Mouse (Mus musculus) liver, postnatal 0 days (tissue): ENCODE data around the gene Prkab2. TPM values are rescaled to one million over a fixed set of nuclear protein-coding genes. Genes with fewer than 3 reads are reported as not detected.

ENCODE experiments used
- ATAC-seq: fragments of 200-750 bp; cut with Nextera tagmentation; 2 replicates; pipeline ENCODE4 v1.8.0; 2017; ENCODE audit warnings: mild to moderate bottlenecking, moderate library complexity
- DNase-seq: peaks from one replicate; pipeline ENCODE4 v3.0.0-alpha.2; 2016
- H3K27ac ChIP-seq: fragments of 300-500 bp; sonication (generic); 2 replicates; pipeline ENCODE4 v1.5.1; 2014; ENCODE audit warnings: antibody characterized with exemption, moderate library complexity, mild to moderate bottlenecking, low read depth
- H3K27me3 ChIP-seq: fragments of 300-500 bp; sonication (generic); 2 replicates; pipeline ENCODE4 v1.6.1; 2014; ENCODE audit warnings: low read length, control low read depth, mixed read lengths; ENCODE audit not compliant: insufficient read depth
- H3K36me3 ChIP-seq: fragments of 300-500 bp; sonication (generic); replicated peaks from 2 replicates; pipeline ENCODE4 v1.6.1; 2014; ENCODE audit warnings: mild to moderate bottlenecking, control low read depth, low read length, moderate library complexity, mixed read lengths; ENCODE audit not compliant: insufficient read depth
- H3K4me1 ChIP-seq: fragments of 300-500 bp; sonication (generic); 2 replicates; pipeline ENCODE4 v1.6.1; 2014; ENCODE audit warnings: antibody characterized with exemption, mild to moderate bottlenecking, control low read depth; ENCODE audit not compliant: insufficient read depth
- H3K4me2 ChIP-seq: fragments of 300-500 bp; sonication (generic); 2 replicates; pipeline ENCODE4 v1.6.1; 2014; ENCODE audit warnings: low read depth, mild to moderate bottlenecking, low read length, moderate library complexity, mixed read lengths
- H3K4me3 ChIP-seq: fragments of 300-500 bp; sonication (generic); 2 replicates; pipeline ENCODE4 v1.5.1; 2014; ENCODE audit warnings: low read depth, low read length
- H3K9ac ChIP-seq: fragments of 300-500 bp; sonication (generic); replicated peaks from 2 replicates; pipeline ENCODE4 v1.6.1; 2014; ENCODE audit warnings: mild to moderate bottlenecking, moderate library complexity
- H3K9me3 ChIP-seq: fragments of 300-500 bp; sonication (generic); 2 replicates; pipeline ENCODE4 v1.6.1; 2016; ENCODE audit warnings: mild to moderate bottlenecking, control low read depth, low read length, mixed read lengths
- CTCF ChIP-seq: sonication (generic); IDR thresholded peaks from 2 replicates; pipeline ENCODE4 v1.5.1; 2016; ENCODE audit warnings: antibody characterized with exemption, low read depth
- EP300 ChIP-seq: IDR thresholded peaks from 2 replicates; pipeline ENCODE4 v1.6.1; 2016; ENCODE audit warnings: antibody characterized with exemption, low read depth, mild to moderate bottlenecking
- WGBS: fragments of 180-500 bp; shearing (Covaris S2); extraction: QIAGEN DNeasy Blood & Tissue Kit; methylation state at CpG from one replicate; pipeline ENCODE4 v1.1.7; 2014; ENCODE audit not compliant: insufficient replicate concordance; 5-methylcytosine and 5-hydroxymethylcytosine counted together
- polyA plus RNA-seq: library from polyadenylated mRNA; unstranded; fragments of >200 nt; fragmentation: Nextera tagmentation; extraction: Ambion mirVana; gene quantifications from 2 replicates; pipeline ENCODE4 v1.2.1, GENCODE M21; 2015

Gene Prkab2
- polyA plus RNA-seq, 1 experiment from 2014 or later, result 1.1 TPM

DNA sequence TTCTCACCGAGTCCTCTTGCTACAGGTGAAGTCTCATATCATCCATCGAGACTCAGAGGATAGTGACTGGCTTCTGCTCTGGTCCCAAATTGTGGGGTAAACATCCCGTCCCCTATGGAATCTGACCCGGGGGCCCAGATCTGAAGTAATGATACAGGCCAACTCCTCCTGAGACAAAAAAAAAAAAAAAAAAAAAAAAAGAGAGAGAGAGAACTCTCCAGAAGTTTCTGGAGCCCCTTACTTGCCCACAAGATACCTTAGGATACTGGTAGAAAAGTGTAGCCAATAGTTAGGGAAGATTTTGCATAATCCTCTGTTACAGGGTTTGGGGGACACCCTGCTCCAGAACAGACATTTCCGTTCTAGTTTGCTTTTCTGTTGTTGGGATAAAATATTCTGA, 24.6 kb downstream of the Prkab2 start:
- Histone ChIP-seq H3K9me3 (no peaks in the 10 kb centered on the region), H3K27ac (no peak overlapping the region), H3K4me2 (peak overlapping the region; percentile 88), H3K9ac (no peak overlapping the region; the same call in 1 of the 2 replicates), H3K4me3 (peak overlapping the region; percentile 51), H3K36me3 (no peaks in the 10 kb centered on the region), H3K27me3 (no peaks in the 10 kb centered on the region; the same call in 1 of the 2 replicates), H3K4me1 (peaks cover 14% of the 10 kb centered on the region)
- DNase-seq, result no peak
- ATAC-seq, result no peak
- no peak for TF ChIP-seq CTCF
- TF ChIP-seq EP300, result no peak
- 24% methylated on average over 5 of the region's 5 CpGs for WGBS

DNA sequence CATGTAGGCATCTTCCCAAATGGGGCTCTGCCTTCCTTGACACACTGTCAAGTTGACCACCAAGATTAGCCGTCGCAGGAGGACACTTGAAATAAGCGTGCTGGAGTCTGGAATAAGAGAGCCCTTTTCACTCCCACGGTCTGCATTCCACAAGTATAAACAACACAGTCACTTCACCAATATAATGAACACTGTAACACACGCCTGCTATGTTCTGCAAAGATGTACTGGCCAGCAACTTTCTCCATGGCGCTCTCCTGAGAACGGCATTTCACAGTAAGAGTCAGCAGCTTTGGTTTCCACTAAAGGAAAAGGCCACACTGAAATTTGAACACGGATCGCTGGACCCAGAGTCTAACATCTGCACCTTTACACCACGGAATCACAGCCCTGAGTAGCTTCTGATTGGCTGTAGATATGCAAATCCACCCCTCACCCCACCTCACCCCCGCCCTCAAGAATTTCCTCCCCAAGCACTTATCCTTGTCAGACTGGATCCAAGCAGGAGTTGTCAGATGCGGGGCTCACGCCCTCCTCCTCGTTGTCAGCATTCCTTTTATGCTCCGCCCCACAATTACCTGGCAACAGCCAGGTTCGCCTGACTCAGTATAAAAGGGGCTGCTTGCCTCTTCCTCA, 25.7 kb downstream of the Prkab2 start:
- WGBS, result 24% methylated on average over 16 of the region's 16 CpGs
- no peak for DNase-seq
- no peak for ATAC-seq

DNA sequence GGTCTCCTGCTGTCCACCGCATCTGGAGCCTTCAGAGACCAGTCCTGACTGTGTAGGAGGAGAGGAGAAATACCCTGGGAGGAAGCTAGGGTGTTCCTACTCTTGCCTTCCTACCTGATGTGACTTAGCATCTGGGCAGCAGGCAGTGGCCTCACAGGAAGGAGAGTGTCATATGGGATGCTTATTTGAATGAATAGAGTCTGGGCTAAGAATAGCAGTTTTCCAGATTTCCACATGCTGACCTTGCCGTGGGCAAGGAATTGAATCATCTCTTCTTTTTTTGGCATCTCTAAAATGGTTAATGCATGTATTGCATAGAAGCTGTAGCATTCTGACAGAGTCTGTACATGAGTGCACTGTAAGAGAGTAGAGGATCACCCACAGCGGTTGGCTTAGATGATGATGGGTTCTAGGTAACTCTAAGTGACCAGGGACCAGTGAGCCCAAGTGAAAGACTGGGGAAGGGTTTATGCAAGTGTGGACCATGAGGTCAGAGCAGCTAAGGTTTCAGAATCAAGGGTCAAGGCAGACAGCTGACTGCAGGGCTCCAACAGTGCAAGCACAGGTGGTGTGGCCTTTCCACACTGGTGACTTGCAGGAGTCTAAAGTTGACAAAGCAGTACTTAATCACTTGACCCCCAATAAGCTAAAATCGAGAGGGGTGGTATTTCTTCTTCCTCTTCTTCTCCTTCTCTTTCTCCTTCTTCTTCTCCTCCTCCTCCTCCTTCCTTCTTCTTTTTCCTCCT, 28.6 kb downstream of the Prkab2 start:
- Histone ChIP-seq H3K4me3 (no peak overlapping the region), H3K9ac (no peak overlapping the region), H3K4me1 (peaks cover 9% of the 10 kb centered on the region), H3K27me3 (no peaks in the 10 kb centered on the region; the same call in 1 of the 2 replicates), H3K27ac (no peak overlapping the region), H3K36me3 (0 out of 2 replicates have a peak, but pooled peaks cover 2% of the 10 kb centered on the region), H3K9me3 (no peaks in the 10 kb centered on the region), H3K4me2 (no peak overlapping the region)
- DNase-seq, result no peak
- WGBS, result 74% methylated on average over 4 of the region's 4 CpGs
- TF ChIP-seq EP300 (no peak), CTCF (no peak)
- no peak for ATAC-seq

More for the DNA sequence above, 25.7 kb downstream of the Prkab2 start:
- H3K4me1 ChIP-seq, result peaks cover 14% of the 10 kb centered on the region
- H3K9me3 ChIP-seq, result no peaks in the 10 kb centered on the region
- TF ChIP-seq CTCF (no peak), EP300 (no peak)
- H3K4me2 ChIP-seq, result no peak overlapping the region
- H3K9ac ChIP-seq, result no peak overlapping the region
- no peak overlapping the region for H3K27ac ChIP-seq
- no peak overlapping the region for H3K4me3 ChIP-seq
- no peaks in the 10 kb centered on the region; the same call in 1 of the 2 replicates for H3K27me3 ChIP-seq
- H3K36me3 ChIP-seq, result no peaks in the 10 kb centered on the region

DNA sequence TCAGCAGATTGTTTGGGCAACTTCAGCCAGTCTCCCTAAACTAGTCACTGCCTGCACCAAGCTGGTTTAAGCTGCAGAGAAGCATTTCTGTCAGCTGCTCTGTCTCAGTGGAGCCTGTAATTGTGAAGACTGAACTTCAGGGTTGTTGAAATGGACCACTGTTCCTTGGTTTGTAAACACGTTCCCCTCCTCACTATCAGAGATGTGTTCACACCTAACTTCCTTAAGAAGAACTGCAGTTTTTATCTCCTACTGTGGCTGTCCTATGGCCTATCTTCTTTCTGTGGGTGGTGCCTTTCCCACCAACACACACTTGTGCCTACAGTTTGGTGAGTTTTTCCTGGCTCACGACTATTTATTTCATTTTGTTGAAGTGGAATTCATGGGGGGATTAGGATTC, 31.3 kb downstream of the Prkab2 start:
- H3K4me3 ChIP-seq, result no peak overlapping the region
- ATAC-seq (no peak), DNase-seq (no peak)
- WGBS, result 45% methylated on average over 2 of the region's 2 CpGs
- H3K4me2 ChIP-seq, result no peak overlapping the region
- no peak overlapping the region for H3K9ac ChIP-seq
- TF ChIP-seq CTCF, result no peak
- TF ChIP-seq EP300, result no peak
- H3K27me3 ChIP-seq, result no peaks in the 10 kb centered on the region
- no peaks in the 10 kb centered on the region for H3K9me3 ChIP-seq
- H3K36me3 ChIP-seq, result 0 out of 2 replicates have a peak, but pooled peaks cover 2% of the 10 kb centered on the region
- no peaks in the 10 kb centered on the region for H3K4me1 ChIP-seq
- no peak overlapping the region for H3K27ac ChIP-seq

GRCm38 (mm10) chr3:97690590-97690989, 32.6 kb downstream of the Prkab2 start:
- WGBS, result 76% methylated on average over 7 of the region's 7 CpGs
- Histone ChIP-seq H3K4me1 (no peaks in the 10 kb centered on the region), H3K36me3 (0 out of 2 replicates have a peak, but pooled peaks cover 2% of the 10 kb centered on the region), H3K9ac (no peak overlapping the region), H3K27ac (no peak overlapping the region), H3K9me3 (no peaks in the 10 kb centered on the region), H3K27me3 (no peaks in the 10 kb centered on the region), H3K4me3 (no peak overlapping the region), H3K4me2 (no peak overlapping the region)
- no peak for DNase-seq
- TF ChIP-seq CTCF (no peak), EP300 (no peak)
- no peak for ATAC-seq

- TF ChIP-seq CTCF, result no peak
- 66% methylated on average over 12 of the region's 12 CpGs for WGBS
- H3K9me3 ChIP-seq, result no peaks in the 10 kb centered on the region
- H3K36me3 ChIP-seq, result 0 out of 2 replicates have a peak, but pooled peaks cover 5% of the 10 kb centered on the region
- no peak overlapping the region for H3K27ac ChIP-seq
- H3K27me3 ChIP-seq, result no peaks in the 10 kb centered on the region
- H3K4me1 ChIP-seq, result no peaks in the 10 kb centered on the region
- no peak overlapping the region for H3K4me3 ChIP-seq
- DNase-seq, result no peak
- no peak for ATAC-seq
- no peak overlapping the region for H3K4me2 ChIP-seq
- H3K9ac ChIP-seq, result no peak overlapping the region
Observed at GRCm38 (mm10) chr3:97691443-97692017, 33.5 kb downstream of the Prkab2 start.
